Mouse (Mus musculus): ENCODE measurements around the gene Prss58.

Prss58 gene

DNA sequence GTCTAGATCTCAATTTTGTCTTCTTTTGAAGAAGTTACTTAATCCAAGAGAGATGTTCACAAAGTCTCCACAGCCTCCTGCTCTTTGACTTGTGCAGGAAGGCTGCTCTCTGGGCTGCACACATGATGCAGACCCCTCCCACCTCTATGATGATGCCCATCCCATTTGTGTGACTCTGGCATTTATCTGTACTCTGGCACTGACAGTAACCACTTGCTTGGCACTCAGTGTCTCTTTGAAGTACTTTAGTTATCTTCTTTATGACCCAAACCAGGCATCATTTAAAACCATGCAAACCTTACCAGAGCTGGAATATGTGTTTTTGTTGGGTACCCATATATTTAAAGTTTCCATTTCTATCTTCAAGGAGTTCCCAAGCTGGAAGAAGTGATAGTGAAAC is at the start of gene Prss58:
Gene Prss58 (minus strand): TSS at position 101 of the 400 bp plus-strand sequence.
- CTCF ChIA-PET: no interaction called here

DNA sequence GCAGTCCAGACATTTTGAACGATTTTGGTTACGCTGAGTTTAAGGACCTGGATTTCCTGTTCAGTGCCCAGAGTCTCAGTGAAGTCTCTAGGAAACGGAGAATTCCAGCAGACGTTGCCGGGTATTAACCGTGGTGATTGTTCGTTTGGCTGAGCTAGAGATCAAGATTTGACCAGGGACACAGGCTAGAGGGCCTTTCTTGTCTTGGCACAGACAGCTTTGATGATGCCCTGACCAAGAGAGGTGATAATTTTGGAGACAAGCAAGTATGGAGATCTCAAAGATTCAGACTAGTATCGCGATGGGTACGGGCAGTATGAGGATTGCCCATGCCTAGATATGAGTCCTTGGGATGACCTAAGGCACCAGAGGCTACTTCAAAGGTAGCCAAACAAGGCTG is 40.3 kb upstream of the Prss58 start, which contains the start of gene 1700074P13Rik:
Gene 1700074P13Rik (minus strand): TSS at position 101 of the 400 bp plus-strand sequence.
- CTCF ChIA-PET: no interaction called here

DNA sequence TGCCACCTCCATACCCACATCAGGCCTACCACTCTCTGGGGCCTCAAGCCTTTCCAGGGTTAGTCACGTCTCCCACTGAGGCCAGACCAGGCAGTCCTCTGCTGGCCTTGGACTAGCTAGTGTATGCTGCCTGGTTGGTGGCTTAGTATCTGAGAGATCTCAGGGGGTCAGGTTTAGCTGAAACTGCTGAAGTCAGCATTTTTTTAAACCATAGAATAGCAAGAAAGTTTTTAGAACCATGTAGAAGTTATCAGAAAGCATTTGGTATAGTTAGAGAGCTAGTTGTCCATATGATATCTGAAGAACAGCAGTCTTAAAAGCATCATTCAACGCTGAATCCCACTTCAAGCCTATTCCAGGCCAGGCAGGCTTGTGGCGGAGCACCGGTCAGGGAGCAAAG is 19.8 kb upstream of the Prss58 start:
- CTCF ChIA-PET: no interaction called here

DNA sequence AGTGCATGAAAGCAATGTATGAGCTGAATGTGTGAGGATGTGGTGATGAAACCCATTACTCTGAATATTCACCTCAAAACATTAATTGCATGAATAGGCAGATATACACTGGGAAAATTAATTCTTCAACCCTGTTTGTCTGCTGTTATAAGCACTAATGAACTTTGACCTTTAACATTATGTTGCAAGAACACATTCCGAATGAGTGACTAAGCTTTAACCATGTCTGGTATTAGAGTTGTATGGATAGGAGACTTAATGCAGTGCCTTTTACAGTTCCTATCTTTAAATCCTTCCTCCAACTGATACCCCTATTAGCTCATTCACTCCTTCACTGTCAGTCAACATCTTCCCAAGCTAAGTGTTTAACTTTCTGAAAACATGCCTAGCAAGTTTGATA is 5.5 kb downstream of the Prss58 start:
- CTCF ChIA-PET: no interaction called here

DNA sequence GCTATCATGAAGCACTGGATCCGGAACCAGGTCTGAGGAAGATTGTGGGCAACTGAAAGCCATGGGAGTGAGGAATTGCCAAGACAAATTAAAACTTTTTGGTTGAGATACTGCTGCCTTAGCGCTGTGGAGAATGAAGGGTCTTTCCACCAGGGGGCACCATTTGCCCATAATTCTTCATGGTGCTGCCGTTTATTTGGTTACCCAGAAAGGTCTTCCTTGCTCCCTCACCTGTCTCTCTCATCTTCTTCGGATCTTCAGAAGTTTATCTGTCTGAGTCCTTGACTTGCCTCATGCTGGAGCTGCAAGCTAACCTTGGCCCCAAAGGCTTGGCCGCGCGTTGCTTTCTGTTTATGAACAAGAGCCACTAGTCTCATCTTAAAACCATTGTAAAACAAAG is 6.6 kb downstream of the Prss58 start:
- CTCF ChIA-PET: interaction anchor here (0.6 kb wide), 1 partner anchor 36 kb away, joined by 8 read pairs; no protein-coding TSS in a partner anchor

DNA sequence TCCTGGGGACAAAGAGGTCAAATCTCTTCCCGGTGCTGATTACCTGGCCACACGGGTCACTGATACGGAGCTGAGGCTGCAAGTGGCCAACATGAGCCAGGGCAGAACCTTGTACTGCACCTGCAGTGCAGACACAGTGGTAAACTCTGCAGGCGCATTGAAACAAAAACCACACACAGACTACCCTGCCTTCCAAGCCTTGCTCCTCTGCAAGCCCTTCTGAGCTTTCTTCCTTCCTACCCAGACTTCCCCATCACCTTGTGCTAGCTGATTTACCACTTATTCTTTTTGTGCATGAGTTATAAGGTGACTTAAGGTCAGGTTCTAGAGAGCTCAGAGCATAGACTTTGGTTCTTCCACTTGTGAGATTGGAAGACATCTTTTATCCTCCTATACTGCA is 8.4 kb downstream of the Prss58 start:
- CTCF ChIA-PET: no interaction called here

DNA sequence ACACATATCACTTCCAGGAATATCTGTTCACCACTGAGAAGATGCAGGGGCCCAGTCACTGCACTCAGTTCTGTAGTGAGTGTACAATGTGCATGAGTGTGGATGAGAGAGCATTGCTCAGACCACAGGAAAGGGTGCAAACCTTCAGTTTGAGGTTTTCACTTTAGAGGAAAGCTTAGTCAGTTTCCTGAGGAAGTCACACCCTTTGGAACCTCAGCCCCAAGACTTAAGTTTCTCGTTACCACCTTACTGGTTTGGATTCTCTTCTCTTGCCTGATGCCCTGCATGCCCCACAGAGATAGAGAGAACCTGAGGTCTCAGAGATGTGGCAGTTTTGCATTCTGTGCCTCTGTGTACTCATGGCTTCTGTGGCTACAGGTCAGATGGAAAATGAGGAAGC is 9.2 kb downstream of the Prss58 start:
- CTCF ChIA-PET: no interaction called here

DNA sequence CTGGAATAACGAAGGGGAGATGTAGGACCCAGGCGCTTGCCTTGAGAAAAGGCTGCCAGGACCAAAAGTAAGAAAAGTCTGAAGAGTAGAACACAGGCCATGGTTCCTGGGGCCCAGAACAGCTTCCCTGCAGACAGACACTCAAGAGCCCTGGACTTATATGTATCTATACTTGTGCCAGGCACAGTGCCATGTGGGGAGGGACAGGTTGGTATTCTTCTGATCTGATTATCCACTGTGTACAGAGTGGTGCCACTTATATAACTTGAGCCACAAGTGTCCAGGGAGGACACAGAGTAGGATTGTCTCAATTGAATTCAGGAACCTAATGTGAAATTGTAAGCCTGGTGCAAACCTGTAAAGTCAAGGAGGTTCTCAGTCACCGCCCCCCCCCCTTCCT is 12.8 kb downstream of the Prss58 start, which contains the start of gene Moxd2:
Gene Moxd2 (minus strand): TSS at position 101 of the 400 bp plus-strand sequence.
- CTCF ChIA-PET: no interaction called here

DNA sequence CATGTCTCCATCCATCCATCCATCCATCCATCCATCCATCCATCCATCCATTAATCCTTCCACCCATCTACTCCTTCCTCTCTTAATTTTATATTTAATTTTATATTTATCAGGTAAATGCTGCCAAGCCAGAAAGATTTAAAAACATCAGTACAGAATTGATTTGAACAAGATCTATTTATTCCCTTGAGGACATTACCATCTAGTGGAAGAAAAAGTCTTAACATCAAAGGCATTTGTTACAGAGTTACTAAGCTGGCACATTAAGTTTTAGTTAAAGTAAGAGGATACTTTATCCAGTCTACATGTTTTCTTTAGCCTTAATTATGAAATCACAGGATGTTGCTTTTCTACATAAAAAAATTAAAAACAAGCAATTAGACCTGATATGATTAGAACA is 54.9 kb downstream of the Prss58 start:
- CTCF ChIA-PET: no interaction called here

All from spleen, embryonic (tissue).